Mouse (Mus musculus): ENCODE data around the gene Clca4b.

- TF ChIP-seq TCF12 (IDR thresholded peaks at IDR 0.05; ENCODE audit: insufficient read depth, poor library complexity, severe bottlenecking), result no peak
- TF ChIP-seq POLR2A (IDR thresholded peaks at IDR 0.05; ENCODE audit: insufficient read length, low read depth), result no peak
- no peak for TF ChIP-seq SRF (IDR thresholded peaks at IDR 0.05; ENCODE audit: control insufficient read depth, insufficient read length, low read depth)
- no peak for TF ChIP-seq USF1 (IDR thresholded peaks at IDR 0.05; ENCODE audit: low read depth)
Measured at GRCm38 (mm10) chr3:144914014-144914413, 18.3 kb downstream of the Clca4b start.
